Mouse (Mus musculus): ENCODE measurements around the gene Yars.

DNA sequence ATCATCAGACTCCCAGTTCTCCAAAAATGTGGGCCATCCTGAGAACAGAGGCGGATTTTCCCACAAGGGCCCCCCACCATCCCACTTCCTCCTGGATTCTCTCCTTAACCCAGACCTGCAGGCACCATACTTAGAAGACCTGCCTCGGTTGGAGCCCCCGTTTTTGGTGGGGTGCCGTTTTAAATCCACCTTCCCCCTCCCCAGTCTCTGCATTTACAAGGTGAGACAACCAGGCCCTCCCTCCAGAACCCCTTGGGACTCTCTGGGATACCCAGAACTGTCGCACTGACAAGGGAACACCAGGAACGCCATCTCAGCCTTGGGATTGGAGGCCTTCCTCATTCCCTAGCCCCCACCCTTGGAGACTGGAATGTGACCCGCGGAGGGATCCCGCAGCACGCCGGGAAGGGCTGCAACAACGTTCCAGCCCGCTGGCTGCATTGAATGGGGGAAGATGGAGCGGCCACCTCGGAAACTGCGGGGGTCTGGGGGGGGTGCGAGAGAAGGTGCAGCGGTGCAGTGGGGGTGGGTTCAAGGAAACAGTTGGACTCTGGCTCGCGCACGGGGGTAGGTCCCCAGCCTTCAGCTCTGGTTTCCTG, 48.4 kb downstream of the Yars start:
- TF ChIP-seq CTCF (IDR thresholded peaks at IDR 0.05; ENCODE audit: control insufficient read depth, insufficient read depth, insufficient replicate concordance, low read depth, low read length), result no peak
- TF ChIP-seq POLR2A (IDR thresholded peaks at IDR 0.05; ENCODE audit: control insufficient read depth, low read depth, low read length), result no peak

Measured in testis, adult 2 months (tissue).